In genomic region chr11:61584830-61585229, GRCm38 (mm10) we compare ENCODE assay signal across 20 mouse cellular contexts. TPM values are rescaled to one million over a fixed set of nuclear protein-coding genes. Genes with fewer than 3 reads are reported as not detected.
DNase-seq lines count a peak whose midpoint lies in the region; ATAC-seq and TF ChIP-seq lines count a peak whose summit lies in the region.
"Had no signal": no experiment of that assay in that cellular context is flagged by ENCODE, and none has a peak within 500 bp of the region (broad histone marks: within the 10 kb centered on the region; RNA-seq: fewer than 3 reads in every experiment).

No protein-coding gene starts in this region.

- H3K9me3 ChIP-seq in E14TG2a.4 (ENCODE audit: low read length) (no peaks in the 10 kb centered on the region), ES-E14 (ENCODE audit: control insufficient read depth, insufficient read depth, low read depth, low read length) (no peaks in the 10 kb centered on the region)
- H3K9me3 ChIP-seq: embryonic facial prominence, embryonic 12.5 days; forebrain, embryonic 13.5 days; heart, embryonic 12.5 days; hindbrain, embryonic 10.5 days; intestine, embryonic 15.5 days had no signal

- no peaks in the 10 kb centered on the region for H3K36me3 ChIP-seq in E14TG2a.4 (ENCODE audit: insufficient read depth, low read length)
- H3K36me3 ChIP-seq in ES-E14 (ENCODE audit: control insufficient read depth, insufficient read depth, low read length, poor library complexity, severe bottlenecking), result no peaks in the 10 kb centered on the region
- H3K36me3 ChIP-seq: embryonic facial prominence, embryonic 12.5 days; heart, embryonic 12.5 days; hindbrain, embryonic 10.5 days; intestine, embryonic 15.5 days had no signal

- H3K27me3 ChIP-seq in E14TG2a.4 (ENCODE audit: insufficient read depth, low read length), result no peaks in the 10 kb centered on the region
- H3K27me3 ChIP-seq: embryonic facial prominence, embryonic 12.5 days; forebrain, embryonic 13.5 days; heart, embryonic 12.5 days; intestine, embryonic 15.5 days had no signal

- peak overlapping the region; percentile 35; the same call in 1 of the 2 replicates for H3K27ac ChIP-seq in gastrocnemius, adult 2 months
- H3K27ac ChIP-seq in ES-E14 (ENCODE audit: insufficient read depth, low read depth, low read length, poor library complexity, severe bottlenecking), result peak overlapping the region; percentile 27; the same call in 1 of the 2 replicates
- H3K27ac ChIP-seq: embryonic facial prominence, embryonic 12.5 days; forebrain, embryonic 13.5 days; heart, adult 2 months; hindbrain, embryonic 10.5 days; hindbrain, embryonic 14.5 days; intestine, embryonic 15.5 days had no signal

- no peak overlapping the region for H3K4me3 ChIP-seq in gastrocnemius, adult 2 months
- H3K4me3 ChIP-seq in E14TG2a.4 (replicated peaks; ENCODE audit: low read length) (peak overlapping the region; percentile 51), ES-E14 (ENCODE audit: insufficient read depth in 1 of 2, low read depth in 1 of 2, low read length in 2 of 2, poor library complexity in 1 of 2, severe bottlenecking in 1 of 2) (peak overlapping the region in 1 of 2 experiments; percentile 10; a peak in 1 of 4 replicates)
- H3K4me3 ChIP-seq: embryonic facial prominence, embryonic 12.5 days; forebrain, embryonic 13.5 days; heart, adult 2 months; heart, embryonic 12.5 days; hindbrain, embryonic 10.5 days; intestine, embryonic 15.5 days had no signal

- TF ChIP-seq CTCF in gastrocnemius, adult 2 months (IDR thresholded peaks at IDR 0.05), result no peak
- TF ChIP-seq CTCF in E14TG2a.4 (conservative IDR thresholded peaks at IDR 0.05; ENCODE audit: low read length), result no peak

- ATAC-seq in frontal cortex, adult (ENCODE audit: low TSS enrichment), result no peak
- ATAC-seq: forebrain, embryonic 13.5 days; forebrain, postnatal 0 days; intestine, embryonic 15.5 days had no signal

- H3K9ac ChIP-seq in ES-E14 (ENCODE audit: insufficient read depth, low read depth, low read length, poor library complexity, severe bottlenecking), result no peak overlapping the region
- H3K9ac ChIP-seq: embryonic facial prominence, embryonic 12.5 days; forebrain, embryonic 13.5 days; forebrain, postnatal 0 days; heart, embryonic 12.5 days; hindbrain, embryonic 14.5 days; intestine, embryonic 15.5 days had no signal

- intact Hi-C loops in gastrocnemius, adult 2 months (cut with DNase I), result no loop called here
- intact Hi-C loops in gastrocnemius, postnatal 14 days (cut with DNase I; ENCODE audit: low total_unique reads), result no loop called here

- peak; percentile 36 for DNase-seq in gastrocnemius, adult 2 months
- no peak for DNase-seq in gastrocnemius, postnatal 14 days
- peak; percentile 63 for DNase-seq in ES-E14 (ENCODE audit: low read depth, low spot score)
- DNase-seq in spleen, postnatal 36 days (ENCODE audit: low spot score in 2 of 2), result no peak
- DNase-seq: adrenal gland, postnatal 10 days; cerebellum, adult 11 months; cerebellum, adult 8-10 months; cerebellum, postnatal 14 days; embryo, embryonic 11 days; forebrain, postnatal 0 days; kidney, adult 18-20 months had no signal

- in situ Hi-C loops in ES-E14 (cut with MboI; ENCODE audit: low sequenced_read_pairs in 2 of 2, unreplicated experiment in 2 of 2), result no loop called here

- H3K4me1 ChIP-seq in E14TG2a.4 (replicated peaks; ENCODE audit: low read depth, low read length) (peaks cover 52% of the 10 kb centered on the region), ES-E14 (ENCODE audit: control insufficient read depth in 2 of 2, insufficient read depth in 2 of 2, low read length in 2 of 2, poor library complexity in 1 of 2) (peaks cover 12 to 21% of the 10 kb centered on the region in 2 experiments)
- H3K4me1 ChIP-seq: embryonic facial prominence, embryonic 12.5 days; forebrain, embryonic 13.5 days; heart, embryonic 12.5 days; hindbrain, embryonic 10.5 days; intestine, embryonic 15.5 days had no signal

TF ChIP-seq in ES-E14, 5 proteins besides CTCF, POLR2A, EP300 and RAD21:
- TF ChIP-seq CHD2 (IDR thresholded peaks at IDR 0.05; ENCODE audit: low read depth, low read length) (no peak), HCFC1 (IDR thresholded peaks at IDR 0.05; ENCODE audit: borderline replicate concordance, insufficient read depth, low read length) (no peak), ZNF384 (IDR thresholded peaks at IDR 0.05; ENCODE audit: low read depth, low read length) (no peak), MAFK (IDR thresholded peaks at IDR 0.05; ENCODE audit: insufficient read depth, low read depth, low read length) (no peak), ZC3H11A (IDR thresholded peaks at IDR 0.05; ENCODE audit: borderline replicate concordance, low read depth, low read length) (no peak)

RNA-seq across cellular contexts. Expression of gene Epn2, which starts 5.3 kb away (rescaled TPM):
- total RNA-seq in gastrocnemius, adult 2 months (2021), result 10 to 100 TPM; 19.7 to 24.7 TPM
- total RNA-seq in gastrocnemius, postnatal 14 days (2021), result 10 to 100 TPM; 19.4 to 24.8 TPM
- total RNA-seq in ES-E14 (2012; rRNA removed), result 29.0 and 33.1 TPM in 2 replicates

Comparison
In these comparisons a context has a peak if more than half of its experiments do, and no peak if none do; other contexts are left out.
1. DNase-seq: peak in gastrocnemius, adult 2 months (single experiment) and ES-E14 (single experiment); none in gastrocnemius, postnatal 14 days (single experiment) and spleen, postnatal 36 days (0 of 2).